Mouse (Mus musculus) erythroblast, embryonic 14.5 days (primary cell): ENCODE data around the gene Wdsub1. TPM values are rescaled to one million over a fixed set of nuclear protein-coding genes. Genes with fewer than 3 reads are reported as not detected.
"Not testable (repeated sequence)": the region's sequence is repeated elsewhere in the genome, so short reads cannot be mapped to it uniquely, and the experiment has no call there.

ENCODE experiments used
- H3K27me3 ChIP-seq: 2 replicates; pipeline ENCODE4 v1.6.1; 2012; ENCODE audit warnings: inconsistent platforms; ENCODE audit not compliant: control insufficient read depth
- H3K36me3 ChIP-seq: 2 replicates; pipeline ENCODE4 v1.6.1; 2012; ENCODE audit warnings: mild to moderate bottlenecking, inconsistent platforms; ENCODE audit not compliant: control insufficient read depth
- H3K4me1 ChIP-seq: 2 replicates; pipeline ENCODE4 v1.6.1; 2012; ENCODE audit warnings: inconsistent platforms; ENCODE audit not compliant: control insufficient read depth
- H3K4me3 ChIP-seq: replicated peaks from 2 replicates; pipeline ENCODE3; 2012; ENCODE audit warnings: moderate library complexity, mild to moderate bottlenecking, inconsistent platforms
- H3K9me3 ChIP-seq: 2 replicates; pipeline ENCODE4 v1.6.1; 2012; ENCODE audit warnings: low read length, inconsistent platforms, mixed read lengths; ENCODE audit not compliant: control insufficient read depth
- GATA1 ChIP-seq: IDR thresholded peaks from 2 replicates; pipeline ENCODE4 v1.6.1; 2012; ENCODE audit warnings: low read length, inconsistent platforms, mixed read lengths
- TAL1 ChIP-seq: IDR thresholded peaks from 3 replicates; pipeline ENCODE4 v1.6.1; 2012; ENCODE audit warnings: low read length, inconsistent platforms, mixed read lengths
- polyA plus RNA-seq: library from polyadenylated mRNA; stranded (reverse); fragments of >175 nt; gene quantifications from 2 replicates; pipeline ENCODE4 v1.2.3, GENCODE M21; 2012

Wdsub1 gene
- polyA plus RNA-seq, 1 experiment = 0.27 TPM

DNA sequence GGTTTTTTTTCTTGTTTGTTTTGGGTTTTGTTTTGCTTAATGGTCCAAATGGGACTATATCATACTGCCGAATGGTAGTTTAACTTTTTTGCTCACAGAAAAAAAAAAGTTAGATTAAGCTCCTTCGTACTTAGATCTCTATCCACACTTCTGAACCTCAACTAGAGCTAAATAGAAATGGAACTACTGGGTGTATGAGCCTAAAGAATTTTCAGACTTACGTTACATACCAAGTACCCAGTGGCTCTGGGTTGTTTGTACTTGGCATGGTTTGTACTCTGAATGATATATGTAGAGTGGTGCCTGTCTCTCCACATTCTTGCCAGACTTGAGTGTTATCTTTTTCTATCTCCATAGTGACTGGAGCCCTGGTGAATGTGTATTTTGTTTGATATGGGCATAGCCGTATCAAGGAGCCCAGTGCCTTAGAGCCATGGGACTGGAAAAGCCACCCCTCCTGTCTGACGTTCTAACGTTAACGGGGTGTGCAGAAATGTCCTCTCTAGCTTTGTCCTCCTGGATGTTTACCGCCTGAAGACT is 421 bp upstream of the Wdsub1 start:
- H3K4me3 ChIP-seq = peak overlapping the region; percentile 88
- no peaks in the 10 kb centered on the region for H3K27me3 ChIP-seq
- peaks cover 3% of the 10 kb centered on the region for H3K36me3 ChIP-seq
- no peak for TF ChIP-seq TAL1
- TF ChIP-seq GATA1 = no peak
- peaks cover 32% of the 10 kb centered on the region for H3K4me1 ChIP-seq
- no peaks in the 10 kb centered on the region for H3K9me3 ChIP-seq

DNA sequence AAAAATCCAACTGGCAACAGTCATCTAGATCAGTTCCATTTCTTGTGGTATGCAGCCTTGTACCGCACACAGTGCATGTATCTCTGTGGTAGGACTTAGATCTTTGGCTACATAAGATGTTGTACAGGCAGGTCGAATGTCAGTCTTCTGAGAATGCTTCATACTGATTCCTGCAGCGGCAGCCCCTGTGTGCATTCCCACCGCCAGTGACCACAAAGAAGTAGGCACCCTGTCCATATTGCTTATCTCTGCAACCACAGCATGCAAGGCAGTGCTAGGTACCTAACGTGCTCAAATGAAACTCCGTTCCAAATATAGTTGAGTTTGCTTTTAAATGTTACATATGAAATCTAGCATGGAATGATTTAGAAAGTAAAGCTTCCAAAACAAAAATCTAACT is 987 bp downstream of the Wdsub1 start:
- Histone ChIP-seq H3K36me3 (peaks cover 3% of the 10 kb centered on the region), H3K4me1 (peaks cover 32% of the 10 kb centered on the region), H3K4me3 (peak overlapping the region; percentile 88), H3K9me3 (no peaks in the 10 kb centered on the region), H3K27me3 (no peaks in the 10 kb centered on the region)
- TF ChIP-seq TAL1 (no peak), GATA1 (no peak)

DNA sequence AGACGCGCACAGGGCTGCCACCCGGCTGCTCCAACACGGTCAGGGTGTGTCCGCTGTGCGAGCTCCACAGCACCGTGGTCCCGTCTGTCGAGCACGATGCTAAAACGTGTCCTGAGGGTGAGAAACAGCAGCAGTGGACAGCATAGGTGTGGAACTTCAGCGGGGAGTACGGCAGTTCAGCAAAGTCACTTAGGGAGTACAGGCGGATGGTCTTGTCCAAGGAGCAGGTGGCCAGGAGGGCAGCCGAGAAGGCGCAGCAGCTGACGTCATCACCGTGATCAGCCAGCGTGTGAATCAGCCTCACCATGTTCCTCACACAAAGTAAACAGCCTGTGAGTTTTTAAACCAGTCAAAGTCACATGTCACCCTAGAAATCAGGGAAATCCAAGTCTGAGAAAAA is 4.2 kb downstream of the Wdsub1 start:
- H3K36me3 ChIP-seq = peaks cover 3% of the 10 kb centered on the region
- no peaks in the 10 kb centered on the region for H3K27me3 ChIP-seq
- peak overlapping the region; percentile 17 for H3K4me3 ChIP-seq
- H3K9me3 ChIP-seq = no peaks in the 10 kb centered on the region
- TF ChIP-seq GATA1 (no peak), TAL1 (no peak)
- peaks cover 22% of the 10 kb centered on the region for H3K4me1 ChIP-seq

DNA sequence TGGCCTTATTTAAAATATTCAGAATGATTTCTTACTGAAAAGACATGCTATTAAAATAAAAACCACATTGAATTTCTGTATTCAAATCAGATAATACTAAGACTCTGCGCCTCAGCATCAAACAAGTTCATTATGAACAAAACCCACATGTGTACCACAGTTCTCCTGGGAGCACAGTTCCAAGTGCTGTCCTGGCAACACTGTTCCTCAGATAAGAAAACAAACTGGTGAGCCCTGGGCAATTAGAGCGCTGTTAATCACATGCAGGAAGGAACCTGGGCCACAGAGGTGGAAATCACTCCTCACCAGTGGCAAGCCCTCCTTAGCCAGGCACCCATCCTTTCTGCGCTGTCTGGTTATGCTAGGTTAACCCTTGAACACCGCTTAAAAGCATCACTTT is 5.1 kb downstream of the Wdsub1 start:
- TF ChIP-seq GATA1 (no peak), TAL1 (no peak)
- H3K4me3 ChIP-seq = no peak overlapping the region
- H3K9me3 ChIP-seq = no peaks in the 10 kb centered on the region
- peaks cover 15% of the 10 kb centered on the region for H3K4me1 ChIP-seq
- no peaks in the 10 kb centered on the region for H3K27me3 ChIP-seq
- peaks cover 3% of the 10 kb centered on the region for H3K36me3 ChIP-seq

DNA sequence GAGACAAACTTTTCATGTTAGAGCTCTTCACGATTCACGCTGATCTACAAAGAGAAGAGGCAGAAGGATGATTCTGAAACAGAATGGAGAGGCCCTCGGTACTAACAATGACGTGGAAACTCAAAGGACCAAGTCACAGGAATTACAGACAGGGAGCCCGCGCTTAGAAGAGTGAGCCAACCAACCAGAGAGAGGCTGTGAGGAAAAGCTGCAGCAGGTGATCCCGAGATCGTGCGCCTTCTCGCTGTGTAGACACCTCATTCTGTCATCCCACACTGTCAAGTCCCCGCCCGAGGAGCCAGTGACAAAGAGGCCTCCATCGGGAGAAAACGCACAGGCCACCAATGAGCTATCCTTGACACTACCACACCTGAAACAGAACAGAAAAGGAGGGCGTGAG is 5.9 kb downstream of the Wdsub1 start:
- Histone ChIP-seq H3K4me1 (peaks cover 6% of the 10 kb centered on the region), H3K9me3 (no peaks in the 10 kb centered on the region), H3K36me3 (peaks cover 3% of the 10 kb centered on the region), H3K4me3 (no peak overlapping the region), H3K27me3 (no peaks in the 10 kb centered on the region)
- TF ChIP-seq TAL1 = no peak
- no peak for TF ChIP-seq GATA1

DNA sequence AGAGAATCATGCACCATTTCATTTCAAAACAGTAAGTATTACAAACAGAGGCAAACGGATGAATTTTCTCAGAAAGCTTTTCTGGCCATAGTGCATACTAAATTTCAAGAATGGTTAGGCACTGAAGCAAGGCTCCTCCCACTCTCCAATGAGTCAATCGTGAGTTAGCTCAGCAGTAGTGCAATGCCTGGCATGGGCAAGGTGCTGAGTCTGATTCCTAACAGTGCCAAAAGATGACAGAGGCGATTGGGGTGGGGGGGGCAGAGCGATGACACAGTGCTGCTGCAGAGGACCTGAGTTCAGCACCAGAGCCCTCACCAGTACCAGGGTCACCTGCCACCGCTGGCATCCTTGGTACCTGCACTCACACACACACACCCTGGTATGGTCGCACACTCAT is 11.9 kb downstream of the Wdsub1 start:
- Histone ChIP-seq H3K4me1 (no peaks in the 10 kb centered on the region), H3K36me3 (no peaks in the 10 kb centered on the region; the same call in 1 of the 2 replicates), H3K4me3 (no peak overlapping the region), H3K27me3 (no peaks in the 10 kb centered on the region), H3K9me3 (no peaks in the 10 kb centered on the region)
- TF ChIP-seq TAL1 (no peak), GATA1 (no peak)

DNA sequence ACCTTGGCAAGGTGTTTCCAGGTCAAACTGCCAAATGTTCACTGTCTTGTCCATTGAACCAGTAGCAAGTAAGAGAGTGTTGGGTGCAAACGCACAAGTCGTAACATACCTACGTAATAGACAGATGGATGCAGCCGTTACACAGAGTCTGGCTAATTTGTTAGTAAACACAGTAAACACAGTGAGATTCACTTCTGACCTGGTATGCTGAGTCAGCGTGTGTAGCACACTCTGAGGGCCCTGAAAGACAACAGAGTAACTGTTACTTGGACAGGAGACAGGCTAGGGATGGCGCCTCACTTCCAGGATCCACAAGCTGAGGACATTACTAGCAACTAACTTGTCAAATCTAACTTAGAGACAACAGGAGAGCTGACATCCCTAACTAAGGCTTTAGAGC is 19.8 kb downstream of the Wdsub1 start:
- no peaks in the 10 kb centered on the region for H3K27me3 ChIP-seq
- no peaks in the 10 kb centered on the region for H3K36me3 ChIP-seq
- H3K4me1 ChIP-seq = no peaks in the 10 kb centered on the region
- H3K9me3 ChIP-seq = no peaks in the 10 kb centered on the region
- TF ChIP-seq TAL1 = no peak
- TF ChIP-seq GATA1 = no peak
- no peak overlapping the region for H3K4me3 ChIP-seq

DNA sequence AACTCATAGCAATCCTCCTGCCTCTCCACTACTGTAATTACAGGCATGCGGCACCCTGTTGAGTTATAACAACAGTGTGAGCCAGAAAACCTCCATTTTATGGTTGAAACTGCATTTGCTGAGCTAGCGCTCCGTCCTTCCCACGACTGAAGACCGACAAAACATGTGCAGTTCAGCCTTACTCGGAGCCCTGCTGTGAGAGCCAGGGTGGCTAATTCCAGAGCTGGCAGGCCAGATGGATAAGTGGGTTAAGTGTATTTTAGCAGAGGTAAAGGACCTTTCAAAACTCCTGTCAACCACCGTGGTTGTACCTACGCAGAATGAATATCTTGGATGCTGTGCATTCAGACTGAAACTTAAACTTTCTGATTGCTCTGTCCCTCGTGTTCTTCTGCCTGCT is 28.0 kb downstream of the Wdsub1 start:
- TF ChIP-seq TAL1 (no peak), GATA1 (no peak)
- Histone ChIP-seq H3K4me3 (no peak overlapping the region), H3K4me1 (no peaks in the 10 kb centered on the region), H3K27me3 (no peaks in the 10 kb centered on the region), H3K9me3 (no peaks in the 10 kb centered on the region), H3K36me3 (no peaks in the 10 kb centered on the region)

DNA sequence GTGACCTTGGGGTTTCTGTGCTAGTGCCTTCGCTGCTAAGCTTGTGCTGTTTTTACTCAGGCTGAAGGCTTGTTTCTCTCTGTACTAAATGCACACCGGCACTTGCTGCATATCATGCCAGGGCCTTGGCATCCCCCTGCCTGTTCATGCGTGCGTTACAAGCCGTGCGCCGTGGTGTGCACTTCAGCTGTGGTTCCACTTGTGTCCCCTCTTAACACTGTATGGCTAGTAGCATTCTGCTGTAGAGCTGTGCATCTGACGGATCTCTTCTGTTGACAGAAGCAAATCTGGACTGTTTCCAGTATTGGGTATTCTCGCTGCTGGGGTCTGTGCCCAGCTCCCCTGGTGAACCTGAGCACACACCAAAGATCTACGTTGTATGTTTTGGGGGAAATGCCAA is 28.8 kb downstream of the Wdsub1 start:
- no peak overlapping the region for H3K4me3 ChIP-seq
- H3K27me3 ChIP-seq = no peaks in the 10 kb centered on the region
- TF ChIP-seq TAL1 (no peak), GATA1 (no peak)
- H3K4me1 ChIP-seq = no peaks in the 10 kb centered on the region
- H3K9me3 ChIP-seq = no peaks in the 10 kb centered on the region
- H3K36me3 ChIP-seq = no peaks in the 10 kb centered on the region

DNA sequence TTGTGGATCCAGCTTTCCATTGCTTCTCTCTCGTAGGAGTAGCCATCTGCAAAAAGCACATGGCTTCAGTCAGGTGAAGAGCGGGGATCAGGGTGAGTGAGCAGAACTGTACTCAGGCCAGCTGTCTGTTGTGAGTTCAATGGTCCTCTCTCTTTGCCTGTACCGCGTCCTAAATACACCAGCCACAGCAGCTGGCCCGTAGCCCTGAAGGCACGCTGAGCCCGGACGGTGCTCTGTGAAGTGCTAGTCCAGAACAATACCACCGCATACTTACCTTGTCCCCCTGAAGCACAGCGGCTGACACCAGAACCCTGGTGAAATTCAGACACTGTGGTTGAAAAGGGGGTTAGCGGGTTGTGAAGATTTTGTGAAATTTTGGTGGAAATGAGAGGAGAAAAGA is 29.5 kb downstream of the Wdsub1 start:
- H3K4me1 ChIP-seq = no peaks in the 10 kb centered on the region
- no peaks in the 10 kb centered on the region for H3K27me3 ChIP-seq
- no peaks in the 10 kb centered on the region for H3K9me3 ChIP-seq
- no peaks in the 10 kb centered on the region for H3K36me3 ChIP-seq
- TF ChIP-seq TAL1 = no peak
- no peak for TF ChIP-seq GATA1
- H3K4me3 ChIP-seq = no peak overlapping the region

DNA sequence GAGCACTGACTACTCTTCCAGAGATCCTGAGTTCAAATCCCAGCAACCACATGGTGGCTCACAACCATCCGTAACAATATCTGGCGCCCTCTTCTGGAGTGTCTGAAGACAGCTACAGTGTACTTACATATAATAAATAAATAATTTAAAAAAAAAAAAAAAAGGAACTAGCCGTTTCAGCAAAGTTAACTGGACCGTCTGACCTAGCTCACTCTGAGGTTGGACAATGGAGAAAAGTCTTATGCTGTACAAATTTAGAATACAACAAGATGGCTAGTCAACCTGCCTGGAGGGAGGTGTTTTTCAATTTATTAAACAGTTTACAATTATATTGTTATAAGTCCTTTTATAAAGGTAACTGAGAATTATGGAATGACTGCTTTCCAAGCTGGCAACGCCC is 30.5 kb downstream of the Wdsub1 start:
- H3K9me3 ChIP-seq, H3K4me1 ChIP-seq, H3K4me3 ChIP-seq, H3K36me3 ChIP-seq, H3K27me3 ChIP-seq: not testable (repeated sequence)
